Mouse (Mus musculus) right cerebral cortex, postnatal 10 days (tissue): ENCODE measurements around the gene Enox1.
"Not testable (repeated sequence)": the region's sequence is repeated elsewhere in the genome, so short reads cannot be mapped to it uniquely, and the experiment has no call there.

ENCODE experiments used
- DNase-seq, 2 experiments: peaks; one replicate each; pipeline ENCODE4 v3.0.0; 2021; ENCODE audit warnings: low spot score in 2 of 2

Enox1 gene

GRCm38 (mm10) chr14:77156222-77156910 lies at the start of gene Enox1:
TSS of gene Enox1 (plus strand) at chr14:77156763.
- DNase-seq, result peak; percentile 92 to 94

- not testable (repeated sequence) for DNase-seq
Measured at GRCm38 (mm10) chr14:77110622-77111021, 45.9 kb upstream of the Enox1 start.

- no peak for DNase-seq
Measured at GRCm38 (mm10) chr14:77130612-77131011, 26.0 kb upstream of the Enox1 start.

DNA sequence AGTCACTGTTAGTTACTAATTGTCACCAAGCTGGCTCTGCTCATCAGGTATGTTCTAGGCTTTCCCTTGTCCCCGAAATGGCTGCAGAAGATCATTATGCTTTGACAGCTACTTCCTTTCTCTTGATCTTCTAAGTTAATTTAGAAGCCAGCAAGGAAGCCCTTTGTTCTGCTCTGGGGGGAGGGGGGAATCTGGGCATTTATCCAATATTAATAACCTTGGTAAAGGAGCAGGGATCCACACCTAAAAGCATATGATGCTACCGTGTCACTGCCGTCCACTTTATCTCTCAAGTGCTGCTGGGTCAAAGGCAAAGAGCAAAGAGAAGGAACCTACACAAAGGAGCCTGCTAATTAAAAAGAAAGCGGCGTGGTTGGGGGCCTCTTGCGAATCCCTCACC lies 19.6 kb upstream of the Enox1 start:
- DNase-seq, result no peak

DNA sequence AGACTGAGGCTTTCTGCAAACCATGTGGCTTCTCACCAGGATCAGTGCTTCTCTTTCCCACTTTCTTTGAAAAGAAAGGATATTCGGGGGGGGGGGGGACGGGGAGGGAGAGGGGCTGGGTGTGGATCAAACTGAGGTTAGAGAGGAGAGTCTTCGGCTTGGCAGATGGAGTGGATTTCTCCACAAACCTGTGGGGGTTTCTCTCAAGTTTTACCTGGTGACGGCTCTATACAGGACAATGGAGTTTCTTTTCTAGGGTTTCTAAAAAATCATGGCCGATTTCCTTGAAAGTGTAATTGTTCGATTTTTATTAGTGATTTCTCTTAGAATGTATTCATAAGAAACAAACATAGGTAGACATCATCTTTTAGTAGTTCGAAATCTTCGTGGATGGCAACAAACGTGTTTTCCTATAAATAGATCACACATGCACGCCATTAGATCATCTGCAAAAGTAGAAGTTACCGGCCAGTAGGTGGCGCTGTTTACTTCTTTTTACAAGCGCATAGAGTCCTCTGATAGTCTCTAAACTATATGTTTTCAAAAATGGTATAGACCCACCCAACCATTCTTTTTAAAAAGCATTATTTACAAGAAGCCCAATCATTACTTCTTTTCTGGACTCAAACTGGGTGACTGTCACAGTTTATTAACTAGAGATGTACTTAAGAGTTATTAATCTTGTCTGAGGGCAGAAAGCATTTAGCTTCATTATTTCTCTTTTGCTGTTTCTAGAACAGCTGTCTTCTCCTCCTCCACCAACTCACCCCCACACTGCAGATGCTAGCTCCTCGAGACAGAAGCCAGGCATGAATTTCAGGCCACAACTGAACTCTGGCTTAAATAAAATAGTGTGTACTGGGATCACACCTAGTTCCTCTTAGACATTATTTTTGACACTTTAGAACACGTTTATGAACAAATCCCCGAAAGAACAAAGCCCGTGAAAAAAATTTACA lies 15.0 kb upstream of the Enox1 start:
- DNase-seq, result peak; percentile 86 to 90

DNA sequence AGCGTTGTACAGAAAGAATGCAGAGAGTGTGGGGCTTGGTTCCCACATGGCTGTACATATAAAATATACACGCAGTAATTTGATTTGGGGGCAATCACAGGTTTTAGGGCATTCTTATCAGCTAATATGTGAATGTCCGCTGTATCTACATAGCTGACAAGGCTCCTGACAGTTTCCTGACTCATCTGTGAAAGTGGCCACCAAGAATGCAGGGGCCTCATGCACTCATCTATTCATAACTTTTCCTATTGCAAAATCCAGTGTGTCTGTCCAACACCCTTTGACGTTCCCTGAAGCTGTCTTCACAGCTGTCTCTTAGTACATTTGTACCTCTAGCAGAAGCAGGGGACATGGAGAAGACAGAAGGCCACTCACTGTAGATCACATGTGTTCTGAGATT lies 11.5 kb upstream of the Enox1 start:
- DNase-seq, result no peak

- no peak for DNase-seq
Measured at GRCm38 (mm10) chr14:77147635-77148034, 8.9 kb upstream of the Enox1 start.

GRCm38 (mm10) chr14:77150556-77150955 lies 6.0 kb upstream of the Enox1 start:
- no peak for DNase-seq

DNA sequence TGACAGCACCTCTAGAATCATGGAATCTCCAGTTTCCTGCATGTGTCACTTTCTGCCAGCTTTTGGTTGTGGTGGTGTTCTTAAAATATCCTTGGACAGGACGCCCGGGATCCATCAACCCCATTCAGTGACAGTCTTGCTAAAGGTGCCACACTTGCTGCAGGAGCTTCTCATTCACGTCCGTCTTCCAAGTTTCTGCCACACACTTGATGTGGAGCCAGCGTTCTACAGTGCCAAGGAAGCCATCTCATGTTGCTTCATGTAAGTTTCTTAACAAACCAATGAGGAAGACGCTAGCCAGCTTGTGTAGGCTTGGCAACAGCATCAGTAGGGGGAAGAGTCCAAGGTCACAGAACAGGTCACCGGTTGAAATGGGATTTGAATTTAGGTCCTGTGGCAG lies 5.1 kb upstream of the Enox1 start:
- DNase-seq, result peak in 1 of 2 experiments; percentile 63

- peak; percentile 44 to 47 for DNase-seq
Measured at GRCm38 (mm10) chr14:77156911-77157504, 445 bp downstream of the Enox1 start.

- peak; percentile 93 to 95 for DNase-seq
Measured at GRCm38 (mm10) chr14:77157505-77157911, 945 bp downstream of the Enox1 start.

DNA sequence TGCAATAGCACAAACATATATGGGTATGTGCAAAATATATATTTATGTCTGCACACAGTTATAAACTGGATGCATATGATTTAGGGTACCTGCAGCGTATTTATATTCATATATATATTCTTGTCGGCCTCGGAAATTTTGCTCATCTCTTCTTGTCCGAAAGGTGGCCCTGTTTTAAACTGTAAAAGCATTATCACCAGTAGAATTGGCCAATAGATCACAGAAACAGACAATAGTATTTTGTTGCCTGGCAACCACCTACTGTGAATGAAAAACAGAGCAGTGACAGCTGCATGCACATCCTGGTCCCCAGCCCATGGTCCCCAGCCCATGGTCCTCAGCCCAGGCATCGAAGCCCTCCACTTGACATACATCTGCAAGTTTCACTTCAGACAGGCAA lies 2.8 kb downstream of the Enox1 start:
- DNase-seq, result no peak

GRCm38 (mm10) chr14:77162496-77162895 lies 5.9 kb downstream of the Enox1 start:
- DNase-seq, result no peak

DNA sequence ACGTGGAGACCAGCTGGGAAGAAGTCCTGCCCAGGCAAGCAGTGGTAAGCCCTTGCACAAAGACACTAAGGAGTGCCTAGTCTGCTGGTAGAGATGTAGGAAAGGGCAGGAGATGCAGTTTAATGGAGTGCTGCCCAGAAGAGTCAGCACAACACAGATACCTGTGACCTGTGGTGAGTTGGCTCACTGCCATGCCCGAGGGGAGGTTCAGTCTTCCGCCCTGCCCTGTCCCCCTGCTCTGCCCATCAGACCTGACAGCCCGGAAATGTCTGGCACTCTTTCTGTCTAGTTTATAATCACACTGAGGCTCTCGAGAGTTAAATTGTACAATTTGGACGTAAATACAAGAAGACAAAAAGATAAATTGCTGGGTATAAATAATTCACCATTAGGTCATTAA lies 7.8 kb downstream of the Enox1 start:
- no peak for DNase-seq

DNA sequence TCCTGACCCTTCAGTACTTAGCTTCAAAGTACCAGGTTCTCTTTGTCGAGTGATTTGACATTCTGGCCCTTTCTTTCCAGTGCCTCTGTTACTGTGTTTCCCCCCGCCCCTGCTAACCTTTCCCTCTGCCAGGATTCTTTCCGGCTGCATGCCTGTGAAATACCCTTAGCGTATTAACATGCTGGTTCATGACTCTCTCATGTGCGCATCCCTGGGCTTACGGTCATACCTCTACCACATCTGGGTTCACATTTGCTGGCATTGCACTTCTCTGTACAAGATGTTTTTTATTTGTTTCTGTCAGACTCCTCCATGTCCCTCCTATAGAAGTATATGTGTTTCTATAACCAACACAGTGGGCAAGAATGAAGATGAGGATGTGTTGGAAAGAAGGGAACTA lies 11.6 kb downstream of the Enox1 start:
- no peak for DNase-seq

DNA sequence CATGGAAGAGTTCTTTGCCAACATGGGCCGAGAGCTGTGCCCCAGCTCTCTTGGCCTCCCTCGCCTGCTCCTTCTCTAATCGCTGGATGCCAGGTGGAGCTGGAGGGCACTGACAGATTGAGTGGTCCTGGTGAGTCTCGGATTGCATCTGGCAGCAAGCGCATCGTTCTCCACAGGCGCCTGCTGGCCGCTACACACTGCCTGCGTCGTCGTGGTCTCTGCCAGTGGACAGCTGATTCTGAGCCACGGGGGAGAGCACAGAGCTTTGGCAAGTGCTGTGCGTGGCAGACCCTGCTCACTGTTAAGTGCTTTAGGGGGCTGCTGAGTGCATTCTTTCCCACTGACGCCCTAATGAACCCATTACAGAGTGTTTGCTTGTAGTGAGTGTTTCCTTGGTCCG lies 17.9 kb downstream of the Enox1 start:
- DNase-seq, result peak in 1 of 2 experiments; percentile 40

DNA sequence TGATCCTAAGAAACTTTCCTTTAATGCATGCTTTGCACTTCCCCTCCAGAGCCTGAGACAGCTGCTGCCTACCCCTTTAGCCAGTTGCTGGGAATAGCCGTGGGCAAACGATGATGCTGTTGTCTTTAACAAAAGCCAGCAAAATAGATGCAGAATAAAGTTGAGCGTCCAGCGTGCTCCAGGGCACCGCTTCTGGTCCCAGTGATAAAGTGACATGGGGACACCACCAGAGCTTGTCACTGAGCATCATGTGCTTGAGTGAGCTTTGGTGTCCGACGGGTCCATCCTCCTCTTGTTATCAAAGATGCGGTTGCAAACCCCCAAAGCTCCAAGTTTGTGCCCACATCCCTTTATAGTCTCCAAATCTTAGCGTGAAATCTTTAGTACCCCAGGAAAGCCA lies 18.4 kb downstream of the Enox1 start:
- no peak for DNase-seq

DNA sequence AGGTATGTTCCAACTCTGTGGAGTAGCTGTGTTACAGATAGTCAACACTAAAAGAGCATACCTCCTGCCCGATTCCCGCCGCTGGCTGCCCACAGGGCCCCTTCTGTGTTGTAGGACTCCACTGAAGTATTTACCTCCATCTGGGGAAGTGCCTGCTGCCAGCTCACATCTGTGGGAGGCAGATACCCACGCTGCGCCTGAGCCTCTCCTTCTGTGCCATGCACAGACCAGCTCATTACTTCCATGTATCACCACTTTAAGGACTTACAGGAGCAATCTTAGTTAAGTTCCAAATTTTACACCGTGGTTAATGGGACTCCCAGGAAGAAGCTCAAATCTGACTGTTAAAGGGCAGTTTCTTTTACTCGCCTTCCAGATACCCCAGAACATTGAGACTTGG lies 23.7 kb downstream of the Enox1 start:
- DNase-seq, result no peak

- no peak for DNase-seq
Measured at GRCm38 (mm10) chr14:77180753-77181374, 24.3 kb downstream of the Enox1 start.

DNA sequence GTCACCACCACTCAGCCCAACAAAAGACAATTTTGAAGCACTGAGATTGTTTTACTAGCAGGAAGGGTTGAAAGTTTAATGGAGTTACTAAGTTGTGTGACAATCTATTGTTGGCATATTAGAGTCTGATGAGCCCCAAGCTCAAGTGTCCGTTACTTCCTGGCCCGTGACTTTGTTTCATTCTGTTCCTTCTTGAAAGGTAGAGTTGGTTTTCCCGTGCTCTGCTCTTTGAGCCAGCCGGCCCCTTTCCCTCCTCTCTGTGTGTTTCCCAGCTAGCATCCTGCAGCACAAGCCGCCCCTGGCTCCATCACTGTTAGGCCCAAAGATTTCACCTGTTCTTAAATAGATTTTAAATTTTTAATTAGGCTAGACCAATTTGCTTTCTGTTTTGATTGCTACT lies 26.9 kb downstream of the Enox1 start:
- DNase-seq, result no peak

DNA sequence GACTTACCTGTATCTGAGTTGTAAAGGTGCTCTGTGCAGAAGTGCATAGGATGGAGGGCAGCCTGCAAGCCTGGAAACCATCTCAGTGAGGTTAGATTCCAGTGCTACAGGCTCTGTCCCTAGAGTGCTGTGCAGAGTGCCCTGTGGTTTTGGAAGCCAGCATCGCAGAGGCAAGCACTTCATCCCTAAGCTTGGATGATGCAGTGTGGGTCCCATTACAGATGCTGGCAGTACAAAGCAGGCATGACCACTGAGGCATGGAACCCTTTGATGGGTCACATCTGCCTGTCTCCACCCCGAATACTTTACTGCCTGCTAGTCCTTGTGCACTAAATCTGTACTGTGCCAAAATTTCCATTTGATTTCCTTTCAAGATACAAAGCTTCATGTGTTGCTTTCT lies 33.6 kb downstream of the Enox1 start:
- DNase-seq, result no peak
